In the genomic region with DNA sequence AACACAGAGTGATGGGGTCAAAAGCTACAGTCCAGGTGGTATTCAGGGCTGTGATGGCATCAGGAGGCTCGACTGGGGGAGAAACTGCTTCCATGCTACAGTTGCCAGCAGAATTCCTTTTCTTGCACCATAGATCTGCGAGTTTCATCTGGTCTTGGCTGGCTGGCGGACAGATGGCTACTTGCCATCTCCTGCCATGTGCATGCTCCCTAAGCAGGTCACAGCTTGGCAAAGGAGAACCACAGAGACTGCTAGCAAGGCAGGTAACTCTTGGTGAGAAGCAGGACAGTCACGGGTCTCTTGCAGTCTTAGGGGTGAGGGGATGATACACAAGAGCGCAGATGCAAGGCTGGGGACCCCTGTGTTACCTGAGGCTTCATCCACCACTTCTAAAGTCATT, we compare ENCODE assay signal across 12 mouse cellular contexts. TPM values are rescaled to one million over a fixed set of nuclear protein-coding genes. Genes with fewer than 3 reads are reported as not detected.
A peak's percentile ranks its signal among the peaks of the same experiment; 100 is the strongest.
DNase-seq lines count a peak whose midpoint lies in the region; ATAC-seq lines count a peak whose summit lies in the region.
"Had no signal": no experiment of that assay in that cellular context is flagged by ENCODE, and none has a peak within 500 bp of the region (broad histone marks: within the 10 kb centered on the region; RNA-seq: fewer than 3 reads in every experiment).

No protein-coding gene starts in this region.

- intact Hi-C loops in heart, postnatal 10 days (cut with DNase I): no loop called here

- no peak overlapping the region for H3K9ac ChIP-seq in midbrain, embryonic 14.5 days (replicated peaks; ENCODE audit: low read length)
- H3K9ac ChIP-seq: limb, embryonic 15.5 days had no signal

- no peaks in the 10 kb centered on the region for H3K27me3 ChIP-seq in embryonic facial prominence, embryonic 10.5 days (replicated peaks; ENCODE audit: low read depth, poor library complexity, severe bottlenecking)
- no peaks in the 10 kb centered on the region for H3K27me3 ChIP-seq in midbrain, embryonic 14.5 days (ENCODE audit: control insufficient read depth, insufficient read depth, low read length)
- H3K27me3 ChIP-seq: CH12.LX; limb, embryonic 15.5 days had no signal

- peaks cover 22% of the 10 kb centered on the region for H3K36me3 ChIP-seq in embryonic facial prominence, embryonic 10.5 days (replicated peaks)
- H3K36me3 ChIP-seq in midbrain, embryonic 14.5 days (ENCODE audit: control insufficient read depth, insufficient read depth, low read length): peaks cover 24% of the 10 kb centered on the region; the same call in 1 of the 2 replicates

- ATAC-seq in midbrain, embryonic 14.5 days (ENCODE audit: low FRiP score, low TSS enrichment): no peak

- no peaks in the 10 kb centered on the region for H3K4me1 ChIP-seq in embryonic facial prominence, embryonic 10.5 days
- H3K4me1 ChIP-seq in midbrain, embryonic 14.5 days (ENCODE audit: control insufficient read depth, insufficient read depth, low read length): no peaks in the 10 kb centered on the region

- H3K9me3 ChIP-seq in embryonic facial prominence, embryonic 10.5 days: no peaks in the 10 kb centered on the region
- H3K9me3 ChIP-seq in midbrain, embryonic 14.5 days (ENCODE audit: control insufficient read depth, low read length): no peaks in the 10 kb centered on the region
- H3K9me3 ChIP-seq: limb, embryonic 15.5 days had no signal

- no peak overlapping the region for H3K4me3 ChIP-seq in embryonic facial prominence, embryonic 10.5 days
- H3K4me3 ChIP-seq in midbrain, embryonic 14.5 days (replicated peaks; ENCODE audit: low read depth, low read length): no peak overlapping the region
- H3K4me3 ChIP-seq: limb, embryonic 15.5 days had no signal

- H3K4me2 ChIP-seq in midbrain, embryonic 14.5 days (ENCODE audit: low read length): no peak overlapping the region
- H3K4me2 ChIP-seq: limb, embryonic 15.5 days had no signal

- WGBS in embryonic facial prominence, embryonic 10.5 days: 87% methylated on average over 5 of the region's 5 CpGs
- 90% methylated on average over 5 of the region's 5 CpGs for WGBS in midbrain, embryonic 14.5 days

- no peak overlapping the region for H3K27ac ChIP-seq in embryonic facial prominence, embryonic 10.5 days (replicated peaks)
- no peak overlapping the region for H3K27ac ChIP-seq in midbrain, embryonic 14.5 days (replicated peaks; ENCODE audit: low read depth, low read length)
- H3K27ac ChIP-seq: limb, embryonic 15.5 days had no signal

- peak; percentile 29 to 34 for DNase-seq in heart, postnatal 10 days
- DNase-seq in heart, adult 9 months (ENCODE audit: low spot score in 2 of 2): no peak
- peak; percentile 52 for DNase-seq in MN1 (ENCODE audit: low spot score)
- peak; percentile 68 for DNase-seq in adrenal gland, postnatal 14 days
- peak; percentile 90 to 91 for DNase-seq in cerebellum, postnatal 14 days
- DNase-seq in embryonic facial prominence, embryonic 10.5 days (ENCODE audit: low spot score): no peak
- no peak for DNase-seq in right cerebral cortex, postnatal 14 days
- no peak for DNase-seq in midbrain, embryonic 14.5 days
- DNase-seq: lung, postnatal 14 days; thymus, postnatal 36 days had no signal

RNA-seq across cellular contexts. Expression of a gene that starts 41.9 kb away (rescaled TPM):
- total RNA-seq in heart, postnatal 10 days (2021): 1 to 10 TPM; 7.4 to 7.7 TPM
- total RNA-seq in adrenal gland, postnatal 14 days (2021): 9.9 and 10.4 TPM in 2 replicates
- 21.7 and 22.1 TPM in 2 replicates for polyA plus RNA-seq in embryonic facial prominence, embryonic 10.5 days (2016; fragmentation: Nextera tagmentation; extraction: Ambion mirVana)
- polyA plus RNA-seq in midbrain, embryonic 14.5 days (2014; fragmentation: Nextera tagmentation; extraction: Ambion mirVana): 28.4 and 29.4 TPM in 2 replicates

Comparison
In these comparisons a context has a peak if more than half of its experiments do, and no peak if none do; other contexts are left out.
1. DNase-seq: peak in heart, postnatal 10 days (2 of 2), MN1 (single experiment), adrenal gland, postnatal 14 days (single experiment) and cerebellum, postnatal 14 days (2 of 2); none in heart, adult 9 months (0 of 2), embryonic facial prominence, embryonic 10.5 days (single experiment), right cerebral cortex, postnatal 14 days (single experiment) and midbrain, embryonic 14.5 days (single experiment).